Mouse (Mus musculus) layer of hippocampus, postnatal 25 days (tissue): ENCODE measurements around the gene Evc. TPM values are rescaled to one million over a fixed set of nuclear protein-coding genes. Genes with fewer than 3 reads are reported as not detected.
A peak's percentile ranks its signal among the peaks of the same experiment; 100 is the strongest.

ENCODE experiments used
- DNase-seq, 2 experiments: peaks; one replicate each; pipeline ENCODE4 v3.0.0; 2022; ENCODE audit warnings: mixed read lengths in 2 of 2, low spot score in 1 of 2; ENCODE audit errors: extremely low spot score in 1 of 2
- total RNA-seq, 2 experiments: library from RNA; stranded (reverse); gene quantifications; 2 replicates each; pipeline ENCODE4 v1.2.3; 2021

Evc gene
- total RNA-seq, 2 experiments from 2014 or later = 9.3 to 10.4 TPM

- DNase-seq = no peak
These were observed 23.5 kb downstream of the Evc start for GRCm38 (mm10) chr5:37312980-37313722.

GRCm38 (mm10) chr5:37310026-37310425 is 26.7 kb downstream of the Evc start:
- no peak for DNase-seq

- peak in 1 of 2 experiments; percentile 63 for DNase-seq
These were observed 38.3 kb downstream of the Evc start for GRCm38 (mm10) chr5:37298370-37298769.

GRCm38 (mm10) chr5:37296717-37297116 is 40.0 kb downstream of the Evc start:
- no peak for DNase-seq

GRCm38 (mm10) chr5:37290983-37291382 is 45.7 kb downstream of the Evc start:
- peak; percentile 35 to 47 for DNase-seq

GRCm38 (mm10) chr5:37289236-37289635 is 47.5 kb downstream of the Evc start:
- DNase-seq = peak; percentile 33 to 63

- DNase-seq = peak; percentile 32 to 62
These were observed 48.3 kb downstream of the Evc start for GRCm38 (mm10) chr5:37288374-37288773.

GRCm38 (mm10) chr5:37281021-37281420 is 55.7 kb downstream of the Evc start:
- DNase-seq = no peak

GRCm38 (mm10) chr5:37263816-37264215 is 72.9 kb downstream of the Evc start:
- DNase-seq = no peak

GRCm38 (mm10) chr5:37261734-37262133 is 75.0 kb downstream of the Evc start:
- DNase-seq = no peak

GRCm38 (mm10) chr5:37257243-37257642 is 79.5 kb downstream of the Evc start:
- no peak for DNase-seq

GRCm38 (mm10) chr5:37256823-37257222 is 79.9 kb downstream of the Evc start:
- no peak for DNase-seq

GRCm38 (mm10) chr5:37254523-37254922 is 82.2 kb downstream of the Evc start:
- no peak for DNase-seq

GRCm38 (mm10) chr5:37252101-37252804 is 84.4 kb downstream of the Evc start:
- no peak for DNase-seq

- no peak for DNase-seq
These were observed 85.1 kb downstream of the Evc start for GRCm38 (mm10) chr5:37251596-37251995.

- no peak for DNase-seq
These were observed 87.8 kb downstream of the Evc start for GRCm38 (mm10) chr5:37248870-37249269.

GRCm38 (mm10) chr5:37247456-37247855 is 89.2 kb downstream of the Evc start:
- no peak for DNase-seq

- no peak for DNase-seq
These were observed 90.4 kb downstream of the Evc start for GRCm38 (mm10) chr5:37246138-37246910.

GRCm38 (mm10) chr5:37245651-37246050 is 91.0 kb downstream of the Evc start:
- DNase-seq = peak; percentile 60 to 66

GRCm38 (mm10) chr5:37244666-37245242 is 91.9 kb downstream of the Evc start:
- DNase-seq = no peak

GRCm38 (mm10) chr5:37244161-37244560 is 92.5 kb downstream of the Evc start:
- DNase-seq = peak; percentile 47 to 62
